In the genomic region with DNA sequence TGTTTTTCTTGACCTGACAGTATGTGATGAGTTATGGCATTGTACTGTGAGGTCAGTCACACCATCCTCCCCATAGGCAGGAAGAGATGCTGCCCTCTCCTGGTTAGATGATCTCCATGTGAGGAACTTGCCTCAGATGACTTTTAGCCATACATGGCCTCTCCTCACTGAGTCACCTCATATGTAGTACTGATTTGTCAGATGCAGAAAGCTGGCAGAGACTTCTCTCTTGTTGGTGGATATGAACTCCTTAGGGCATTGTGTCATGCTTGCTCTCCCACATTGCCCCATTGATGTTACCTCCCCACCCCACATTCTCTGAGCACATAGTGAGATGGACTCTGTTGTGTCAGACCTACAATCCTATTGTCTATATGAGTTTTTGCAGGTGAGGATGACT, we compare ENCODE assay signal across 4 mouse cellular contexts. TPM values are rescaled to one million over a fixed set of nuclear protein-coding genes. Genes with fewer than 3 reads are reported as not detected.
ATAC-seq lines count a peak whose summit lies in the region.

No protein-coding gene starts in this region.

- ATAC-seq in granulocyte monocyte progenitor cell, adult 5-6 weeks (replicated peaks; ENCODE audit: poor library complexity, severe bottlenecking) = peak; percentile 44; the same call in 1 of the 2 replicates
- ATAC-seq in megakaryocyte, adult 5-6 weeks (ENCODE audit: poor library complexity, severe bottlenecking) = peak; percentile 69
- ATAC-seq in monocyte, adult 5-6 weeks (replicated peaks; ENCODE audit: insufficient number of reproducible peaks, low FRiP score, low TSS enrichment, poor library complexity, severe bottlenecking) = peak; percentile 75; the same call in 1 of the 2 replicates
- ATAC-seq in neutrophil, adult 5-6 weeks (ENCODE audit: extremely low read depth, insufficient number of reproducible peaks, low FRiP score, poor library complexity, severe bottlenecking) = peak; percentile 64

RNA-seq across cellular contexts. Expression of a gene that starts 5.3 kb away (rescaled TPM):
- 3.8 TPM in 1 of 2 replicates, not detected in the other for total RNA-seq in granulocyte monocyte progenitor cell, adult 5-6 weeks (2014; fragmentation: Nextera tagmentation)
- 3.1 and 3.3 TPM in 2 replicates for total RNA-seq in granulocyte monocyte progenitor cell, adult 5-6 weeks (2017)
- total RNA-seq in megakaryocyte, adult 5-6 weeks (2015) = 366 and 379 TPM in 2 replicates
- total RNA-seq in megakaryocyte, adult 5-6 weeks (2017) = 233 and 235 TPM in 2 replicates
- 111 to 159 TPM (median 138 TPM) in 3 replicates for total RNA-seq in monocyte, adult 5-6 weeks (2017)
- total RNA-seq in neutrophil, adult 5-6 weeks (2017) = 406 and 418 TPM in 2 replicates

RNA-seq across cellular contexts. Expression of a gene that starts 21.7 kb away (rescaled TPM):
- total RNA-seq in granulocyte monocyte progenitor cell, adult 5-6 weeks (2014; fragmentation: Nextera tagmentation) = 3,458 and 3,628 TPM in 2 replicates
- total RNA-seq in granulocyte monocyte progenitor cell, adult 5-6 weeks (2017) = 1,516 and 1,598 TPM in 2 replicates
- total RNA-seq in megakaryocyte, adult 5-6 weeks (2015) = 1,476 and 1,615 TPM in 2 replicates
- total RNA-seq in megakaryocyte, adult 5-6 weeks (2017) = 1,141 and 1,307 TPM in 2 replicates
- 1,184 to 2,050 TPM (median 1,737 TPM) in 3 replicates for total RNA-seq in monocyte, adult 5-6 weeks (2017)
- total RNA-seq in neutrophil, adult 5-6 weeks (2017) = 1,508 and 1,604 TPM in 2 replicates

RNA-seq across cellular contexts. Expression of a gene that starts 32.1 kb away (rescaled TPM):
- 63.5 and 76.3 TPM in 2 replicates for total RNA-seq in granulocyte monocyte progenitor cell, adult 5-6 weeks (2014; fragmentation: Nextera tagmentation)
- total RNA-seq in granulocyte monocyte progenitor cell, adult 5-6 weeks (2017) = 22.6 and 38.3 TPM in 2 replicates
- 96.2 and 102 TPM in 2 replicates for total RNA-seq in megakaryocyte, adult 5-6 weeks (2015)
- 47.2 and 55.7 TPM in 2 replicates for total RNA-seq in megakaryocyte, adult 5-6 weeks (2017)
- total RNA-seq in monocyte, adult 5-6 weeks (2017) = 26.7 to 36.8 TPM (median 36.4 TPM) in 3 replicates
- 87.5 and 100 TPM in 2 replicates for total RNA-seq in neutrophil, adult 5-6 weeks (2017)

RNA-seq across cellular contexts. Expression of a gene that starts 32.8 kb away (rescaled TPM):
- total RNA-seq in granulocyte monocyte progenitor cell, adult 5-6 weeks (2014; fragmentation: Nextera tagmentation) = 21.2 and 28.7 TPM in 2 replicates
- total RNA-seq in granulocyte monocyte progenitor cell, adult 5-6 weeks (2017) = 31.6 and 37.5 TPM in 2 replicates
- 30.0 and 34.0 TPM in 2 replicates for total RNA-seq in megakaryocyte, adult 5-6 weeks (2015)
- 25.3 and 28.3 TPM in 2 replicates for total RNA-seq in megakaryocyte, adult 5-6 weeks (2017)
- total RNA-seq in monocyte, adult 5-6 weeks (2017) = 17.0 to 28.1 TPM (median 19.7 TPM) in 3 replicates
- total RNA-seq in neutrophil, adult 5-6 weeks (2017) = 26.4 and 26.5 TPM in 2 replicates

RNA-seq across cellular contexts. Expression of a gene that starts 48.1 kb away (rescaled TPM):
- 4.7 and 11.5 TPM in 2 replicates for total RNA-seq in granulocyte monocyte progenitor cell, adult 5-6 weeks (2014; fragmentation: Nextera tagmentation)
- 2.2 and 2.3 TPM in 2 replicates for total RNA-seq in granulocyte monocyte progenitor cell, adult 5-6 weeks (2017)
- total RNA-seq in megakaryocyte, adult 5-6 weeks (2015) = 9.0 and 9.9 TPM in 2 replicates
- 9.8 and 11.8 TPM in 2 replicates for total RNA-seq in megakaryocyte, adult 5-6 weeks (2017)
- 1.5 to 7.6 TPM (median 2.0 TPM) in 3 replicates for total RNA-seq in monocyte, adult 5-6 weeks (2017)
- 51.9 and 60.2 TPM in 2 replicates for total RNA-seq in neutrophil, adult 5-6 weeks (2017)

Comparison
In these comparisons a context has a peak if more than half of its experiments do, and no peak if none do; other contexts are left out.
1. Peak in every context shown above with its lines: ATAC-seq.
2. RNA of a gene that starts 5.3 kb away (total RNA-seq): 406 to 418 TPM in neutrophil, adult 5-6 weeks, 233 to 379 TPM in megakaryocyte, adult 5-6 weeks and 111 to 159 TPM in monocyte, adult 5-6 weeks; 3.1 to 3.8 TPM in granulocyte monocyte progenitor cell, adult 5-6 weeks; every median in the first group is over 10 times any median in the second.